Mouse (Mus musculus) kidney, adult 18-20 months (tissue): Measurements from ENCODE around the gene Sntb2.
A peak's percentile ranks its signal among the peaks of the same experiment; 100 is the strongest.

Experiments used
- DNase-seq: peaks from one replicate; pipeline ENCODE4 v3.0.0; 2021

Sntb2 gene

GRCm38 (mm10) chr8:107040632-107041031, 105.1 kb downstream of the Sntb2 start:
- DNase-seq = no peak

GRCm38 (mm10) chr8:107045478-107045877, 109.9 kb downstream of the Sntb2 start:
- no peak for DNase-seq

- no peak for DNase-seq
These were observed 111.4 kb downstream of the Sntb2 start for GRCm38 (mm10) chr8:107046976-107047375.

- peak; percentile 85 for DNase-seq
These were observed 112.8 kb downstream of the Sntb2 start, which contains the start of gene Pdf for GRCm38 (mm10) chr8:107048061-107048941. Gene Pdf, minus strand, starts transcription at chr8:107048614.

GRCm38 (mm10) chr8:107049480-107049879, 113.9 kb downstream of the Sntb2 start:
- DNase-seq = no peak

GRCm38 (mm10) chr8:107052046-107052445, 116.5 kb downstream of the Sntb2 start:
- no peak for DNase-seq

- peak; percentile 94 for DNase-seq
These were observed 120.8 kb downstream of the Sntb2 start, which contains the start of the genes Cog8 and Nip7 for GRCm38 (mm10) chr8:107056076-107056972. Gene Cog8, minus strand, starts transcription at chr8:107056689. Gene Nip7, plus strand, starts transcription at chr8:107056877.

- DNase-seq = no peak
These were observed 121.4 kb downstream of the Sntb2 start for GRCm38 (mm10) chr8:107056973-107057369.

GRCm38 (mm10) chr8:107062613-107063012, 127.1 kb downstream of the Sntb2 start:
- no peak for DNase-seq

GRCm38 (mm10) chr8:107065511-107066496, 130.3 kb downstream of the Sntb2 start, which contains the start of gene Tmed6:
Gene Tmed6, minus strand, starts transcription at chr8:107065644.
- peak; percentile 85 for DNase-seq
